Mouse (Mus musculus): ENCODE data around the gene Nr4a2. TPM values are rescaled to one million over a fixed set of nuclear protein-coding genes. Genes with fewer than 3 reads are reported as not detected.

The Nr4a2 gene
- polyA plus RNA-seq, 1 experiment from 2014 or later, result 15.3 TPM

DNA sequence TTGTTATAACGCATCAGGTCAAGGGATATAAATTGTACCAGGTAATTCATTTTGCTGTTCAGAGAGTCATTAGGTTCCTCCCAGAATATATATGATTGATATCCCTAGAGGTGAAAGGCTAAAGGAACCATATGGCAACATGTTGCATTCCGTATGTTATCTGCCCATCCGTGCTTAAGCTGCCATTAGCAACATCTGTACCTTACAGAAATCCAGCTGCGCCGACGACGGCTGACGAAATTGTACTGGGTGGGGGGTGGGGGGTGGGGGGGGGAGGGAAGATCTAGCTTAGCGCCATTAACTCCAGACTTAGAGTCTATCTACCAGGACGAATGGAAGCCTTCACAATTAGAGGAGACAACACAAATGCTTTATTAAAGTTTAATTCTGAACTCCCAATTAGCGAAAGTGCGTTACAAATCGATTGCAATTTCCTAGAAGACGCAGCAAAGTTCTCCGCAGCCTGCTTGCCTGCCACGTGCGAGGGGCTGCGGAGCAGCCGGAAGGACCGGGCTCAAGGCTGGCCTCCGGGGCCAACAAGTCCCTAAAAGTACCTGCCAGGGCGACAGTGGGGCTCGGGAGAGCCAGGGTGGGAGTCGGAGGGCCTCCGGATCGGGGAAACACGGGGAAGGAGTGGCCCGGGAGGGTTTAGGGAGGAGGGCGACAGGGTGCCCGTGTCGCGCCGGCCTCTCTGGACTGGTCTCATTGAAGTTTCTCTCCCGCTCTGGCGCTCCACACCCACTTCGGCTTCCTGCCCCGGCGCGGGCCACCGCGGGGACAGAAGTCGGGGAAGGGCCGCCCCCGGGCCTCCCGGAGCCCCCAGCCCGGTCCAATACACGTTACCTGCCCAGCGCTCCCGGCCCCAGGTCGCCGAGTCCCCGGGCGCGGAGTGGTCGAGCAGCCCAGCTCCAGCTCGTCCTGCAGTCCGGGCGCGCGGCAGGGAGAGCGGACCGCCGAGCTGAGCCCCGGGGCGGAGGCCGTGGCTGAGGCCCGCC lies 520 bp downstream of the Nr4a2 start:
- under 1% methylated on average over 45 of the region's 67 CpGs for WGBS
- Histone ChIP-seq H3K9ac (ENCODE audit: low read depth, low read length) (peak overlapping the region; percentile 69), H3K27me3 (replicated peaks; ENCODE audit: control insufficient read depth, insufficient read depth, low read length) (peaks cover 7% of the 10 kb centered on the region), H3K27ac (ENCODE audit: low read depth, low read length) (peak overlapping the region; percentile 55; the same call in 1 of the 2 replicates), H3K36me3 (ENCODE audit: control insufficient read depth, insufficient read depth, low read length) (no peaks in the 10 kb centered on the region), H3K4me1 (ENCODE audit: control insufficient read depth, insufficient read depth, low read depth, low read length) (peaks cover 3% of the 10 kb centered on the region), H3K4me3 (ENCODE audit: low read length) (peak overlapping the region; percentile 64), H3K9me3 (ENCODE audit: control insufficient read depth, low read length) (no peaks in the 10 kb centered on the region), H3K4me2 (ENCODE audit: low read length) (peak overlapping the region; percentile 91)
- ATAC-seq, result peak; percentile 87

DNA sequence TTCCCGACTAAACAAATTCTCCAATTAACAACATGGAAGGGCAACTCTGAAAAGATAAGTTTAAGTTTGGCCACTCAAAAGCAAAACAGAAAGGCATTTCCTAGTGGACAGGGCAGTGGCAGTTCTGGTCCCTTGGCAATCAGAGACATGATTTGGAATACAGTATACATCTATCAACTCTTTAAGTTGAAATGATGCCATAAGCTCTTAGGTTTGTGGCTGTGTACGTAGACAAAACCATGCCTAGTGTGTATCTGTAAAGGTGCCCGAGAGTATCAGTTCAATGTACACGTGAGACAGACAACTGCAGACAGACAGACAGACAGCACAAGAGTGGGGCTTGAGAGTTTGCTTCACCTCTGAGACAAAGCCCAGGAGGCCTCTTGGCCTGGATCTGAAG lies 2.7 kb downstream of the Nr4a2 start:
- H3K27me3 ChIP-seq (replicated peaks; ENCODE audit: control insufficient read depth, insufficient read depth, low read length), result peaks cover 7% of the 10 kb centered on the region
- H3K9ac ChIP-seq (ENCODE audit: low read depth, low read length), result no peak overlapping the region
- H3K4me2 ChIP-seq (ENCODE audit: low read length), result no peak overlapping the region
- H3K9me3 ChIP-seq (ENCODE audit: control insufficient read depth, low read length), result no peaks in the 10 kb centered on the region
- ATAC-seq, result no peak
- peaks cover 6% of the 10 kb centered on the region for H3K4me1 ChIP-seq (ENCODE audit: control insufficient read depth, insufficient read depth, low read depth, low read length)
- no peak overlapping the region for H3K27ac ChIP-seq (ENCODE audit: low read depth, low read length)
- no peak overlapping the region for H3K4me3 ChIP-seq (ENCODE audit: low read length)
- WGBS, result 90% methylated on average over 4 of the region's 4 CpGs
- no peaks in the 10 kb centered on the region for H3K36me3 ChIP-seq (ENCODE audit: control insufficient read depth, insufficient read depth, low read length)

DNA sequence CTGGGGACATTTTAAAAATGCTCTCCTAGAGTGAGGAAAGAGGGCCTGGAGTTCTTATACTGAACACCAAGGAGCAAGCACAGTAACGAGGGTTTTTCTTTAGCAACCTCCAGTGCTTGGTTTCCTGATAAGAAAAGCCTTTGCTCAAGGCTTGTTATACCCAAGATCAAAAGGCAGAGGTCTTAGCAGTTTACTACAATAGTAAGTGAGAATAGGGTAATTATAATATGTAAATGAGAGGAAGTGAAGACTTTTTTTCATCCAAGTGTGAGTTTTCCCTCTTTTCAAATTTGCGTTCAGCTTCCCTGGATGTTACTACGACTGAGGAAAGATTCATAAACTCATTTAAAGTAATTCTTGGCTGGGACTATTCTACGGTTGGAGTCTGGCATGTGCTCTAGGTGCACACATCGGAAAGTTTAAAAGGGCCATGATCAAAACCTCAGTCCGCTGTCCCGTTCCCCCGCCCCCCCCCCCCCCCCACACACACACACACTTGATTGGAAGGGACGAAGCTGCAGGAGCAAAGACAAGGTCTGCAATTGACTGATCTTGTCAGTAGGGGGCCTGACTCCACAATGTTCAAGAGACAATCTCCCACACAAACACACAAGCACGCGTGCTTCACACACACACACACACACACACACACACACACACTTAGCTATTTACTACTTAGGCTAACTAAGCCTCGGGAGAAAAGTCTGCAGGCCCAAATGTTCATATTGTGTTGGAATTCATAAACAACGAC lies 6.4 kb downstream of the Nr4a2 start:
- peaks cover 10% of the 10 kb centered on the region for H3K27me3 ChIP-seq (replicated peaks; ENCODE audit: control insufficient read depth, insufficient read depth, low read length)
- no peaks in the 10 kb centered on the region for H3K36me3 ChIP-seq (ENCODE audit: control insufficient read depth, insufficient read depth, low read length)
- 4% methylated on average over 10 of the region's 13 CpGs for WGBS
- H3K4me1 ChIP-seq (ENCODE audit: control insufficient read depth, insufficient read depth, low read depth, low read length), result peaks cover 14% of the 10 kb centered on the region
- peak overlapping the region; percentile 65; the same call in 1 of the 2 replicates for H3K9ac ChIP-seq (ENCODE audit: low read depth, low read length)
- H3K4me3 ChIP-seq (ENCODE audit: low read length), result peak overlapping the region; percentile 65
- no peak for ATAC-seq
- peak overlapping the region; percentile 95 for H3K4me2 ChIP-seq (ENCODE audit: low read length)
- no peaks in the 10 kb centered on the region for H3K9me3 ChIP-seq (ENCODE audit: control insufficient read depth, low read length)
- no peak overlapping the region for H3K27ac ChIP-seq (ENCODE audit: low read depth, low read length)

DNA sequence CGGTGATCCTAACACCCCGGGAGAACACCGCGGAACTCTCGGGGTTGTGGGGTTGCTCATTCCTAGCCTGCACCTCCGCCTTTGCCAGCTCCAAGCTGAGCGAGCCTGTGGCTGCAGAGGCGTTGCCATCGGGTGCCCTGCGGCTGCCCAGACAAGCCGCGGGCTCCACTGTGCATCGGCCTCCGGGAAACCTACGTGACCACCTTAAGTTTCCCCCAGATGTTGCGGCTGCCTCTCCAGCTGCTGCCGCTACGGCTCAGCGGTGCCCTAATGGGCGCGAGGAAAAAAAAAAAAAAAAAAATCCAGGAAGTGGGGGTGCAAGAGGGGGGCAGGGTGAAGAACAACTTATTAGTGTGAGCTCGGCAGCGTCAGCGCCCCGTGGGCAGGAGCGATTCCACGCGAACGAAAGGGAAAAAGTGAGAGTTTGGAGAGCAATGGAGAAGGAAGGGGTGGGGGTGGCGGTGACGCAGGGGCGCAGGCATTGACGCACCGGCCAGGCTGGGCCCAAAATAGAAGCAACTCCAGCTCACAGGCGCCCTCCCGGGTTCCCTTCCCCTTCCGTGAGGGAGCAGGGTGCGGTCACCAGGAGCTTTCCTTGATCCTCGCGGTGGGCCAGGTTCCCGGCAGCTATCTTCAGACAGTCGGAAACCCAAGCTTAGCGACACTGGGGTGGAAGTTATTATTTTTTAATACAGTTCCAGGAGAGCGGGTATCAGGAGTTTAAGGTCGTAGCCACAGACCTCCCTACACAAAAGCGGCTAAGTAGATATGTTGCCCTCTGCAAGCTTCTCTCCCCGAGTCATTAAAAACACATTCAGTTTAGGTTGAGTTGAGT lies 7.2 kb downstream of the Nr4a2 start:
- Histone ChIP-seq H3K27me3 (replicated peaks; ENCODE audit: control insufficient read depth, insufficient read depth, low read length) (peaks cover 15% of the 10 kb centered on the region), H3K4me2 (ENCODE audit: low read length) (peak overlapping the region; percentile 95), H3K36me3 (ENCODE audit: control insufficient read depth, insufficient read depth, low read length) (no peaks in the 10 kb centered on the region), H3K27ac (ENCODE audit: low read depth, low read length) (peak overlapping the region; percentile 63), H3K9ac (ENCODE audit: low read depth, low read length) (peak overlapping the region; percentile 65), H3K4me3 (ENCODE audit: low read length) (peak overlapping the region; percentile 65), H3K9me3 (ENCODE audit: control insufficient read depth, low read length) (no peaks in the 10 kb centered on the region), H3K4me1 (ENCODE audit: control insufficient read depth, insufficient read depth, low read depth, low read length) (peaks cover 15% of the 10 kb centered on the region)
- ATAC-seq, result peak; percentile 49
- under 1% methylated on average over 45 of the region's 47 CpGs for WGBS

DNA sequence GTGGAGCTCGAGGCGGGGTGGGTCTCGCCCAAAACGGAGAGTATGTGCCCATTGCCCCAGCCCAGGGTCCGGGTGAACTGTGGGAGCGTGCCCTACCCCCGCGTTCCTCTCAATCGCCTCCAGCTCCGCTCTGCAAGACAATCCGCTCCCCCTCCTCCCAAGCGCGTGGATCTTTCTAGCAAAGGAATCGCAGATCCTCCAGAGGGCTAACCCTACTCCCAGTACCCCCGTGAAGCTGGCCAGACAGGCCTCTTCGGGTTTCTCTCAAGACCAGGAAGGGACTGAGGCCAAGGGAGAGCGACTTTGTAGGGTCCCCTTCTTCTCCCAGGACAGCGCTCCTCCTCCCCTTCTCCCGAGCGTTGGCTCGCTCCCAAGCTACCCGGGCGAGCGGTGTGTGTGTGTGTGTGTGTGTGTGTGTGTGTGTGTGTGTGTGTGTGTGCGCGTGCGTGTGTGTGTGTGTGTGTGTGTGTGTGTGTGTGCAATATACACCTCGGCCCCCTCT lies 7.9 kb downstream of the Nr4a2 start:
- Histone ChIP-seq H3K4me1 (ENCODE audit: control insufficient read depth, insufficient read depth, low read depth, low read length) (peaks cover 20% of the 10 kb centered on the region), H3K9ac (ENCODE audit: low read depth, low read length) (peak overlapping the region; percentile 65), H3K4me3 (ENCODE audit: low read length) (peak overlapping the region; percentile 65), H3K36me3 (ENCODE audit: control insufficient read depth, insufficient read depth, low read length) (no peaks in the 10 kb centered on the region), H3K27ac (ENCODE audit: low read depth, low read length) (no peak overlapping the region), H3K4me2 (ENCODE audit: low read length) (peak overlapping the region; percentile 95), H3K27me3 (replicated peaks; ENCODE audit: control insufficient read depth, insufficient read depth, low read length) (peaks cover 16% of the 10 kb centered on the region), H3K9me3 (ENCODE audit: control insufficient read depth, low read length) (no peaks in the 10 kb centered on the region)
- 0% methylated on average over 18 of the region's 28 CpGs for WGBS
- peak; percentile 43; the same call in 1 of the 2 replicates for ATAC-seq

DNA sequence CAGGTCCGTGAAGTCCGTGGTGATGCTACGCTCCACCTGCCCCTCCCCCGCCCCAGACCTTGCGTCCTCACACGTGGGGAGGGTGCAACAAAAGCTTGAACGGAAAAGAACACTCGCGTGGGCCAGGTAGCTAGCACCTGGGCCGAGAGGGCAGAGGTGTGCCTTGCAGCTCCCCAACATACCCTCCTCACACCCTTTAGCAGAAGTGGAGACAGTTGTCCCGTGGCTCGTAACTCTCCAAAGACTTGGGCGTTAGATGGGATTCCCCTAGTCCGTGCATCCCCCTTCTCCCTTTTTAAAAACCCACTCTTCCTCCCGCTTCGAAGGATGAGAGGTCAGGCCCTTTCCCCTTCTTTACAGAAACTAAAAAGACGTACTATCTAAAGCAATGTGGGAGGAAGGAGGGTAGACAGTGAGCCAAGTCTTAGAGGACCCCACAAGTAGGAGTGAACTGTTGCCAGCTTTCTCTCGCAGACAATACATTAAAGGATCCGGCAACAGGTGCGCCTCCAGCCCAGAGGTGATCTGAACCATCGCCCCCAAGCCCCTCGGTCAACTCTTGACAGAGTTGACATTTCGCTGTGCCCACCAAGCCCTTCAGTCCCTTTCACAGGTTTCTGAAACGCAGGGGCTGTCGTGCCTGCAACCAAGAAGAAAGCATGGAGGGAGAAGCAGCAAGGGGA lies 8.5 kb downstream of the Nr4a2 start:
- Histone ChIP-seq H3K27me3 (replicated peaks; ENCODE audit: control insufficient read depth, insufficient read depth, low read length) (peaks cover 16% of the 10 kb centered on the region), H3K4me1 (ENCODE audit: control insufficient read depth, insufficient read depth, low read depth, low read length) (peaks cover 20% of the 10 kb centered on the region), H3K36me3 (ENCODE audit: control insufficient read depth, insufficient read depth, low read length) (no peaks in the 10 kb centered on the region), H3K9me3 (ENCODE audit: control insufficient read depth, low read length) (no peaks in the 10 kb centered on the region), H3K4me3 (ENCODE audit: low read length) (peak overlapping the region; percentile 65), H3K4me2 (ENCODE audit: low read length) (peak overlapping the region; percentile 95), H3K9ac (ENCODE audit: low read depth, low read length) (peak overlapping the region; percentile 61), H3K27ac (ENCODE audit: low read depth, low read length) (no peak overlapping the region)
- no peak; the same call in none of the 2 replicates for ATAC-seq
- WGBS, result 0% methylated on average over 25 of the region's 25 CpGs

DNA sequence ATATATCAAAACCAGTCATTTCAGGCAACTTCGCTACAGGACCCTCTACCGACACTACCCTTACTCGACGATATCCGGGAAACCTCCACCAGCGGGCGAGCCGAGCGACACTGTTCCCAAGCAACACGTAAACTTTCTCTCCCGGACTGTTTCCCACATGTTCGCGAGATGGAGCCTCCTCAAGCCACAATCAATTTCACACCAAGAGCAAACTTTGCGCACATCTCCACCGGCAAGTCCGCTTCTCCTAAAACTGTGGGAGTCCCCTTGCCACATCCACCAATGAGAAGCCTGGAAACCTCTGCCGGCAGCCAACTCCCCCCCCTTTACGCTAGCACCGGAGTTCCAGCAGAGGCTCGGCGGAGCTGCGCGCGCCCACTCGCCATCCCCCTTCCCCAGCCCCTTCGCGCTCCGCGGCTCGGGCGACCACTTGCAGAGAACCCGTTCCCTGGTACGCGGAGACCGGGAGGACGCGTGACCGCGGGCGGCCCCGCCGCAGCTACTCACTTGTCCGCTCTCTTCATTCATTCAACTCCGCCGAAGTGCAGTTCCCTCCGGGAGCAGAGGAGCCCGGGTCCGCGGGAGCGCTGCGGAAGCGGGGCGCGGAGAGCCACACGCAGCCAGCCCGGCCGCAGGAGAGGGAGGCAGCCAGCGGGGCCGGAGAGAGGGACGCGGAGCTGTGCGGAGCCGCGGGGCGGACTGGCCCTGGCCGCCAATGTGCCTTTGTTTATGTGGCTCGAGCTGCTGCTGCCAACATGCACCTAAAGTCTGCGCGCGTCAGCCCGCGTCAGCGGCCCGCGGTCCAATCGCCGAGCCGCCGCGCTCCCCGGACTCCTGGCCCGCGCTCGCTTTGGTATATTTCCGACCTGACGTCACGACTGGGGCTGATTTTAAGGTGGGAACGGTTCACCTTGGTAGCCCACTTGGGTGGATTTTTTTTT lies 9.3 kb downstream of the Nr4a2 start:
- WGBS, result under 1% methylated on average over 82 of the region's 88 CpGs
- ATAC-seq, result peak; percentile 88
- H3K9ac ChIP-seq (ENCODE audit: low read depth, low read length), result peak overlapping the region; percentile 61
- H3K4me3 ChIP-seq (ENCODE audit: low read length), result peak overlapping the region; percentile 65
- no peaks in the 10 kb centered on the region for H3K36me3 ChIP-seq (ENCODE audit: control insufficient read depth, insufficient read depth, low read length)
- H3K27ac ChIP-seq (ENCODE audit: low read depth, low read length), result peak overlapping the region; percentile 54; the same call in 1 of the 2 replicates
- H3K4me1 ChIP-seq (ENCODE audit: control insufficient read depth, insufficient read depth, low read depth, low read length), result peaks cover 20% of the 10 kb centered on the region
- peaks cover 24% of the 10 kb centered on the region for H3K27me3 ChIP-seq (replicated peaks; ENCODE audit: control insufficient read depth, insufficient read depth, low read length)
- H3K4me2 ChIP-seq (ENCODE audit: low read length), result peak overlapping the region; percentile 95
- no peaks in the 10 kb centered on the region for H3K9me3 ChIP-seq (ENCODE audit: control insufficient read depth, low read length)

Data from hindbrain, embryonic 16.5 days (tissue).